Mouse (Mus musculus) lung, postnatal 0 days (tissue): Measurements from ENCODE around the gene Mapk8ip3.

ENCODE experiments used
- CTCF ChIP-seq: IDR thresholded peaks from 2 replicates; pipeline ENCODE4 v1.5.1; 2016; ENCODE audit warnings: antibody characterized with exemption, mild to moderate bottlenecking
- EP300 ChIP-seq: IDR thresholded peaks from 2 replicates; pipeline ENCODE4 v1.6.1; 2016; ENCODE audit warnings: antibody characterized with exemption, mild to moderate bottlenecking, control low read depth

DNA sequence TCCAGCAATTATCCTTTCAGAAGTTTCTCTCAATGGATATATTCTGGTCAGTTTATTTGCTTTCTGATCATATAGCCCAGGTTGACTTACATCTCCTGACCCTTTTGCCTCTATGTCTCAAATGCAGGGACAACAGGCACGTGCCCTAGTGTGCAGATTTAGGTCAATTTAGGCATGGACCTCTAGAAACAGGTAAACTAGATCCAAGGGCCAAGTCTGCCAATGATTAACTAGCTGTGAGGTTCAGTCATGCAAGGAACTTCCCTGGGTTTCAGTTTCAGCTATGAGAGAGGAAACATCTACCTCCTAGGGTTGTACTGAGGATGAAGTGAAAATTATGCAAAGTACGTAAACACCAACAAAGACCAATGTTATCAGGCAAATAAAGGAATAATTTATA, 16.5 kb upstream of the Mapk8ip3 start:
- TF ChIP-seq CTCF (no peak), EP300 (no peak)
